Mouse (Mus musculus): ENCODE results near the gene Rnd3. TPM values are rescaled to one million over a fixed set of nuclear protein-coding genes. Genes with fewer than 3 reads are reported as not detected.

The Rnd3 gene
- 1.5 and 3.5 TPM in 2 replicates for polyA plus RNA-seq (2012; rRNA removed; ENCODE audit: low replicate concordance)

GRCm38 (mm10) chr2:51148975-51149374 lies at the start of gene Rnd3:
Gene Rnd3 (minus strand): TSS chr2:51149111.

Data from mammary gland, adult 2 months (tissue).